Mouse (Mus musculus): Measurements from ENCODE around the gene Prepl.

Gene Prepl

DNA sequence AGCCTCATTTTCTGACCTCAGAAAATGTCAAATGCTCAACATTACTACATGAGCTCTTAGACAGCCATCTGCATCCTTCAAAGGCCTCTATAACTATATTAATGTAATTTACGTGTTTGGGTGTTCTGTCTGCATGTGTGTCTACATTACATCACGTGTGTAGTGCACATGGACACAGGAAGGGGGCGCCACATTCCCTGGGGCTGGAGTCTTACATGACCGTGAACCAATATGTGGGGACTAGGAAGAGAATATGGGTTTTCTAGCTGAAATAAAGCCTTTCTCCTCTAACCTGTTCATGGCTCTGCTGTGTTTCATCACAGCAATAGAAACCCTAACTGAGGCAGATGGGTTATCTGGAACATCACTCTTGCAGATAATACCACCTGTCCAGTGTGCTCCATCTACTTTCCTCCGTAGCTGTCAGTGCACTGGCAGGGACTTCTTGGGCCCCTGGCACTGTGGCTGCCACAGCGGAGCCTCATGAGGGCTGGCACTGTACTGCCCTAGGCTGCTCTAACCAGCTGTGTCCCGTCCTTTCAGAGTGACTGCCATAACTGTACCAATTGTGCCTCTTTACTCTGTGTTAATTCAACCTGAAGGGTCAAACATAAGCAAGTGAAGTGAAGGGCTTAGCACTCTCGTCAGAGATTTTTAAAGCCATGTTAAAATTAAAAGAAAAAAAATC is 18.8 kb downstream of the Prepl start:
- DNase-seq (ENCODE audit: low spot score in 2 of 2): no peak

DNA sequence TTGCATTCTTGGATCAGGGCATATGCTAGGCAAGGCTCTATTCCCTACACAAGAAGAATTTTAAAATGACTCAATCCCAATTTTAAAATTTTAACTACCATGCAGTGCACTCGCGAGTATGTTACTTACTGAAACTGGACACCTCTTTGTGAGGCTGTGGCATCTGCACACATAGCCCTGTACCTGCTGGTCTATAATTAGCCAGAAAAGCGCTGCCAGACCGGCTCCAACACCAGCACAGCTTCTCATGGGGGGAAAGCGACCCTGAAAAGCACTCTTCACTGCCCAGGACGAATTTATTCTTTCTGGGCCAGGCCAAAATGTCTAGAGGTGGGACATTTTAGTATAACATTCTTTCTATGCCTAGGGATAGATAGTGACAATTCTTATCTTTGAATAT is 19.4 kb downstream of the Prepl start:
- no peak for DNase-seq (ENCODE audit: low spot score in 2 of 2)

DNA sequence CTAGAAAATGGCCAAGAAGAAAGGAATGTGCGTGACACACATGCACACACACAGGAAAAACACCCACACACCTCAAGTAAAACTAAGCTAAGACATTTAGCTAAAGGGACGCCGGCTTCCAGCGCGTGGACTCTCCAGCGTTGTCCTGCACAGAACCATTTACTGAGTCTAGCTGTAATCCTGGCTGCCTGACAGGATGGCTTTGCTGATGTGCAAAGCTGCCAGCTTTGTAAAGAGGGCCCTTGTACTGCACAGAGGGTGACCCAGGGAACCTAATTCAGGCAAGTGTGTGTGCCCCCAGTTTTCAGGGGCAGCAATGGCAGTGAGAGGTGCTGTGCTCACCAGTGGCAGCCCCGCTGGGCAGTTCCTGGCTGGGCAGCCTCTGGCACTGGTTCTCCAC is 22.7 kb downstream of the Prepl start:
- no peak for DNase-seq (ENCODE audit: low spot score in 2 of 2)

DNA sequence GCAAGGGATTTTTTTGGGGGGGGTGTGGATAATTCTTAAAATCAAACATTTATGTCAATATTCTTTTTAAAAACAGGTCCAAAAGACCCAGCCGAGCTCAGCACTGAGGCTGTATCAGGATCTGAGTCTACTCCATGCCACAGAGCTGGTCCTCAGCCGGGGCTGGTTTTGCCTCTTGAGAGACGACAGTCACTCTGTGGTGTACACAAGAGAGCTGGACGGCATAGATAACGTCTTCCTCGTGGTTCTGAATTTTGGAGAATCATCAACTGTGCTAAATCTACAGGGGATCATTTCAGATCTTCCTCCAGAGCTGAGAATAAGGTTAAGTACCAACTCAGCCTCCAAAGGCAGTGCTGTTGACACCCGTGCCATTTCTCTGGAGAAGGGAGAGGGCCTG is 26.5 kb downstream of the Prepl start:
- DNase-seq (ENCODE audit: low spot score in 2 of 2): no peak

DNA sequence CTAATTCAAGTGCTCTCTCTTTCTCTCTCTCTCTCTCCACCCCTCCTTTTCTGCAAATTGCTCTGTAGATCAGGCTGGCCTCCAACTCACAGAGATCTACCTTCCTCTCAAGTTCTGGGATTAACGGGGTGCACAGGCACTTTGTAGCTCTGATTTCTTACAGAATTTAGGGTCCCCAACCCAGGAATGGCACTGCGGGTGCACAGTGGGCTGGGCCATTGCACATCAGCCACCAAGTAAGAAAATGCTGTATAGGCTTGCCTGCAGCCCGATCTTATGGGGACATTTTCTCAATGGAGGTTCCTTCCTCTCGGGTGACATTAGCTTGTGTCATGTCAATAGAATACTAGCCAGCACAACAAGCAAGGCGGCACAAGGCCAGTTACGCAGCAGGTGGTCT is 30.9 kb downstream of the Prepl start:
- DNase-seq (ENCODE audit: low spot score in 2 of 2): no peak

DNA sequence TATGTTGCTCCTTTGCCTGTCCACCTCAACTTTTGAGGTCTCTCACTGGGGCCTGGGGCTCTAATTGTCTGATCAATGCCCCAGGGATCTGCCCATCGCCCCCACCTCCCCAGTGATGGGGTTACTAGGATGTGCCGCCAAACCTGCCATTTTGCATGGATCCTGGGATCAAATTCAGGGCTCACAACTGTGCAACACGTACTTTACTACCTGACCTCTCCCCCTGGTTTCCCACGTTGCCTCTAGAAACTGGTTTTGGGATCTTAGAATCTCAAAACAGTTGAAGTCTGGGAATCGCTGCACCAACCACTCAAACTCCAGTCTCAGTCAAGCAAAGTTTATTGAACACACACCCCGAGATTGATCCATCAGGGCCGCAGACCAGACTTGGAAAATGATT is 31.8 kb downstream of the Prepl start:
- DNase-seq (ENCODE audit: low spot score in 2 of 2): no peak

DNA sequence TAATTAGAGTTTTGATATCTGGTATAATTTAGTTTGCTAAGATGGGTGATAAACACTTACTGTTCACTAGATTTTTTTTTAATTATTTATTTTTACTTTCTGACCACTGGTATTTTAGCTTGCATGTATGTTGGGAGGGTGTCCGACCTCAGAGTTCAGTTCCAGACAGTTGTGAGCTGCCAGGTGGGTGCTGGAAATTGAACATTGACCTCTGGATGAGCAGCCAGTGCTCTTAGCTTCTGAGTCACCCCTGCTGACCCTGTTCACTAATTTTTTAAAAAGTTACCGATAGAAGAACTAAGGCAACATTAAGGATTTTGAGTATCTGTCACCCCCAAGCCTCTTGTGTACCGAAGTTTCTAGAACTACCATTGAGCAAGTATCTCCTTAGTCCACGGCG is 41.7 kb downstream of the Prepl start:
- no peak for DNase-seq (ENCODE audit: low spot score in 2 of 2)

DNA sequence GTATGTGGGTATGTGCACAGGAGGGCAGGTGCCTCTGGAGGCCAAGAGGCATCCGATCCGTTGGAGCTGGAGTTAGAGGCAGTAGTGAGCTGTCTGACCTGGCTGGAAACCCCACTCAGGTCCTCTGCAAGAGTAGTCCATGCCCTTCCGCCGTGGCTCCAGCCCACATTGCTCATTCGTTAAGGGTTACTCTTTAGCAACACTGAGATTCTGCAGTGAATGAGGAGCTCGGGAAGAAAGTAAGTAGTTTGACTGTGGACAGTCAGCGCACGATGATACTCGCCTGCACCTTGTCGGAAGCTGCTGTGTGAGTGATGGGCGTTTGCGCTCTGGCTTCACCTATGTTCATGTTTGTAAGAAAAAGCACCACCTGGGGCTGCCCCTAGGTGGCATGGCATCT is 44.9 kb downstream of the Prepl start:
- no peak for DNase-seq (ENCODE audit: low spot score in 2 of 2)

DNA sequence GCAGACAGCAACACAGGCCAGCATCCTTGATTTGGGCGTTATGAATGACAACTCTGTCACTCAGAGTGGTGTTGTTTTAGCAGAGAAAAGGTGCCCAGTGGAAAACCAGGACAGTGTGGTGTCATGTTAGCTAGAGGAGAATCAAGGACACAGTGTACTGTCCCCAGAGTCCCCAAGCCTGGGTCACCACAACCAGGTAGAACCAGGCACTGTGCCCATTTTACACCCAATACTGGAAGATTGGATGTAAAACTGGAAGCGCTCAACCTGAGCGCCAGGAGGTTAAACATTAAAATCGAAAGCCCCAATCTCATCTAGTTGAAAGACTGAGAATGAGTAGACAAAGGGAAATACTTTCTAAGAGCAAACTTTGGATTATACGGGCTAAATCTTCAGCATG is 45.6 kb downstream of the Prepl start:
- DNase-seq (ENCODE audit: low spot score in 2 of 2): no peak

DNA sequence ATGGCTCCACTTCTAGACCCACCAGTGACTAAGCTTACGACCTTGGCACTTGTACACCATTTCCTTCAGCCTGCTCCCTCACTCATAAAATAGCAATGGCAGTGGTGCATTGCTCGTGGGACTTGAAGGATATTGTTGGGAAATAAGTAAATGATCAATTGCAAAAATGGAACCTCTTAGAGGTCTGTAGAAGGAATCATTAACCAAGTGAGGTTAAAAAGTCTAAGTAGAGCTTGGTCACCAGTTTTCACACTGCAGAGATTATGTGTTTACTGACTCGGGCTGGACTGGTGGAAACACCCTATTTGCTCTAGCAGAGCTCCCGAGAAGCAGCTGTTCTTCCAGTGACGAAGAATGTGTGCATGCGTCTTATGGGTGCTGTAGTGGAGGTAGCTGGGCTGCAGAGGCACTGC is 46.6 kb downstream of the Prepl start:
- no peak for DNase-seq (ENCODE audit: low spot score in 2 of 2)

DNA sequence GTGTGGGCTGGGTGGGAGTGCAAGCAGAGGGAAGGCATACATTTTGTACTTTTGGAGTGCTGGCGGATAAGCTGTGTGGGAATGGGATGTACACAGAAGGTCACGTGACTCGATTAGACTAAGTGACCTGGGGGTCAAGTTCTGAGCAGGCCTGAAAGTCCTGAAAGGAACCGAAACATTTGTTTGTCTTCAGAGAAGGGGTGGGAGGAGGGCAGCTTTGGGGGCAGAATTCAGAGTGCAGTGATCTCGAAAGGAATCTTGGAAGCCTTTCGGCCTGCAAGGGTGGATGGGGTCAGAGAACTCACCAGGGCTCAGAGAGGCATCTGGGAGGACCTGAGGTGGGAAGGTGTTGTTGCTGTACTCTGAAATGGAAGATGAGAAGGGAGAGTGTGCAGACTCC is 47.6 kb downstream of the Prepl start:
- DNase-seq (ENCODE audit: low spot score in 2 of 2): no peak

DNA sequence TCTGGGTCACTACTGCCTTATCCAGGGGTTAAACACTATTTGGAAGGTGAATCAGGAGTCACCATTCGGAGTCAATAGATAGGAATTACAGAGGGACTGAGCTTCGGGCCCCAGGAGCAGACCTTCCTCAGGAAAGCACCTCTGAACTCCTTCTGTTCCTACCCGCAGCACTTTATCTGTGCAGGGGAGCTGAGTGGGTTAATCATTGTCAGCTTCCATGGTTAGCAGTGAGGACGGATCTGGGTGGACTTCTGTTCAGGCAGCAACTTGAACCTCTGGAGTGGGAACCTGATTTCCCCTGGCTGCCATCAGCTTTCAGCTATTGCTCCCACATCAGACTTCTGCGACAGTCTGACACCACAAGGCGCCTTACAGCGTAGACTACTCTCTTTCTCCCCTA is 49.1 kb downstream of the Prepl start:
- DNase-seq (ENCODE audit: low spot score in 2 of 2): no peak

DNA sequence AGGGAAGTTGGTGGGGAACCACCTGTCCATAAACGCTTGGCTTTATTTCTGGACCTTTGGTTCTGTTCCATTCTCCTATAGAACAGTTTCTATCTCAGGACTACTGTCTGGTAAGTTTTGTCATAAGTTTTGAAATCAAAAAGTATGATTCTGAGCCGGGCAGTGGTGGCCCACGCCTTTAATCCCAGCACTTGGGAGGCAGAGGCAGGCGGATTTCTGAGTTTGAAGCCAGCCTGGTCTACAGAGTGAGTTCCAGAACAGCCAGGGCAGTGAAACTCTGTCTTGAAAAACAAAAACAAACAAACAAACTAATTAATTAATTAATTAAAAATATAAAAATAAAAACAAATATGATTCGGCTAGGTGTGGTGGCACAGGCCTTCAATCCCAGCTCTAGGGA is 51.3 kb downstream of the Prepl start:
- no peak for DNase-seq (ENCODE audit: low spot score in 2 of 2)

DNA sequence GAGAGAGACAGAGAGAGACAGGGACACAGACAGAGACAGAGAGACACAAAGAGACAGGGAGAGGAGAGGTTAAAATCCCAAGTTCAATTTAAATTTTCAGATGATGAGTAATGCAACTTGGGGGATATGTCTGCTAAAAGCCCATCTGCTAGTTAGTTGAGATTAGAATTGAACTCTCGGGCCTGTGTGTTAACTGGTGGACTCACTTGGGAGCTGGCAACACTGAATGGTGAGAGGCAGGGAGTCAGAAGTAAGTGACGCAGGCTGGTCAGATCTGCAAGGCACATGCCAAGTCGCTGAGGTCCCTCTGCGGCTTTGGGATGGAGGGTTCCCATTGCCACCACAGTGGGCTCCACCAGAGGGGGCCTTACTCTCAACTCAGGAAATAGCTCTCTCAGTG is 51.7 kb downstream of the Prepl start:
- DNase-seq (ENCODE audit: low spot score in 2 of 2): no peak

DNA sequence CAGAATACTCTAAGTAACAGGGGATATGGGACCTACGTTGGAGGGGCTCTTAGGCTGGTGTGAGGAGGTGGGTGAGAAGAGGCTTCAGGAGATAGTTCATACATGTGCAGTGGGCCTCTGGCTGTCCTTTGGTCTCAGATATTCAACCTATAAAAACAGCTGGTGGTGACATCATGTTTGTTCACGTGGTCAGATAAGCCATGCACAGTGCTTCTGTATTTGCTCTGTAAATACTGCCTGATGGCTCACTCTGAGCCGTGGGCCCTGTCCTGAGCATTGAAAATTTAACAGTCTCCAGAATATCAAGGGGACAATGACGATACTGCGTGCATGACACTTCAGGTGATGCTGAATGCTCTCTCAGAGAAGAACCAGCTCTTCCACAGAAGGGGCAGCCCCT is 52.2 kb downstream of the Prepl start:
- DNase-seq (ENCODE audit: low spot score in 2 of 2): no peak

DNA sequence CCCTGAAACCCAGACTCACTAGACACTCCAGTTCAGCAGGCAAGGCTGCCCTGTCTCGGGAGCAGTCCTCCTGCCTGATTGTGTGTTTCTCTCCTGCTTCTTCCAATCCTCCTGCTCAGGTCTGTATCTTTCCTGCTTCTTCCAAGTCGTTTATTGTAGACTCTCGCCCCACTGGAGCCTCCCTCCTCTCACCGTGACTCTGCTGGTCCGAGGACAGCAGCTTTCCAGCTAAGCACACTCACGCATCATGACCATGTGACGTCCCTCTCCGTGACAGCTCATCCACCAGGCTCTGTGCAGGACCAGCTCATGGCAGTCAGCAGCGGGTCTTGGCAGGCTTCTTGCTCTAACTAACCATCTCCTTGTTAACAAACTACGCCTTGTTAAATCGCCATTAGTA is 56.0 kb downstream of the Prepl start:
- DNase-seq (ENCODE audit: low spot score in 2 of 2): no peak

DNA sequence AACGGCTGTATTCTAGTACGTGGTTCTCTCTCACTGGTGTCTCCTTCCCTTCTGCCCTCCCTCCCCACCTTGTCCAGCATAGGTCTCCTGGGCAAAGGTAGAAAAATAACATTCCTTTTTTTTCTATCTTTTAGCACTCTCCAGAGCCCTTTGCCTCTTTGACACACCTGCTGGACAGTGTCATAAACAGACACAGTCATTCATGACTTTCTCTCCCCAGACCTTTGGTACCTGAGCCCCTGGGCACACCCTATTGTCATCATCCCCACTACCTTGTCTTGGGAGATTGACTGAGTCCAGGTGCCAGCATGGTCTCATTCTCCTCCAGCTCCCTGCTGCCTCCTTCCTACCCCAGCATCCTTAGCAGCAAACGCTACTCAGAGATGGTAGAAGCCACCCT is 57.0 kb downstream of the Prepl start:
- no peak for DNase-seq (ENCODE audit: low spot score in 2 of 2)

DNA sequence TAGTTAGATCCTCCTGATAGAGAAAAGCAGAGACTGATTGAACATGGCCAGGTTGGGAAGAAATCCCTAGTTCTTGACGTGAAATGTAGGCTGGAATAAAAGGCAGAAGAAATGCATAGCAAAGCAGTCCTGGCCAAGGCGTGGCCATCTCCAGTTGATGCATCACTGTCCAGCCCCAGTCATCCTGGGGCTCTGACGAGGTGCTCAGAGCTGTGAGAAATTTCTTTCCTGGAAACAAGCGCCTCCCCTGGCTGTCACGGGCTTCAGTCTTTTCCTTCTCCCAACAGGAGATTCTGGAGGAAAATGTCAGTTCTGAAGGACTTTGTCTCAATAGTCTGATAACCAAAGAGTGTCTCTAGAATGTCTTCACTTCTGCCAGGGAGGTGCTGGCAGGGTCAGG is 59.4 kb downstream of the Prepl start:
- no peak for DNase-seq (ENCODE audit: low spot score in 2 of 2)

DNA sequence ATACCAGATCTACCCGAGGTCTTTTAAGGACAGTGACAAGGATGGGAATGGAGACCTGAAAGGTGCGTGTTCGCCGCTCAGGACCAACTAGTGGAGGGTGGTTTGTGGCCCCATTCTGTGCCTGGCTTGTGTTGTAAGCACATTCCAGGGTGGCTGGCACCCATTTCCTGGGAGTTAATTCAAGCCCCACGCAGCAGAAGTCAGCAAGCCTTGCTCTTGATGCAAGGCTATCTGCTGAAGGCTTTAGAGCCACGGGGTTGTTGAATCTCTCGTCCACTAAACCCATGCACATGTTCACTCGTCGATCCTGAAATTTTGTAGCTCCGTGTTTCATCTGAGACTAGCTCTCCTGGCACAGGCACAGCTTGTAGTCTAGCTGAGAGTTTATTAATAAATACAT is 61.2 kb downstream of the Prepl start:
- DNase-seq (ENCODE audit: low spot score in 2 of 2): no peak

DNA sequence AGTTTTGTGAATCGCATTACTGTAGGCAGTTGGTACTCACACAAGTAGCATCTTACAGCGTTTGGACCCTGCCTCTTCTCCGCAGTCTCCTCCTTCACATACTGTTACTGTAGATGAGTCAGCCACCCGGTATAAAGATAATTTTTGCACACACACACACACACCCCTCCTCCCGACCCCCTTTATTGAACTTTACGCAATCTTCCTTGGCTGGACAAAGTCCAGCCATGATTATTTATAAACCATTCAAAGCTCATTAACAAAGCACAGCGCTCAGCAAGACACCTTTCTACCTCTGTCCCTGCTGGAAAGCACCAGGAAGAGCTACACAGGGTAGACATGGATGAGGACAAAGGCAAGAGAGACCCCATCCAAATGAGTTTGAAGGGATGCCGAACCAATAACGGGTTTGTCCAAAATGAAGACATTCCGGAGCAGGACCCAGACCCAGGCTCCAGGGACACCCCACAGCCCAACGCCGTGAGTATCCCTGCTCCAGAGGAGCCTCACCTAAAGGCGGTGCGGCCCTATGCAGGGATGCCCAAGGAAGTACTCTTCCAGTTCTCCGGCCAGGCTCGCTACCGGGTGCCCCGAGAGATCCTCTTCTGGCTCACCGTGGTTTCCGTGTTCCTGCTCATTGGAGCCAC is 61.8 kb downstream of the Prepl start, which contains the start of gene Slc3a1:
Gene Slc3a1, plus strand, starts transcription at position 284 of the 647 bp plus-strand sequence.
- no peak for DNase-seq (ENCODE audit: low spot score in 2 of 2)

DNA sequence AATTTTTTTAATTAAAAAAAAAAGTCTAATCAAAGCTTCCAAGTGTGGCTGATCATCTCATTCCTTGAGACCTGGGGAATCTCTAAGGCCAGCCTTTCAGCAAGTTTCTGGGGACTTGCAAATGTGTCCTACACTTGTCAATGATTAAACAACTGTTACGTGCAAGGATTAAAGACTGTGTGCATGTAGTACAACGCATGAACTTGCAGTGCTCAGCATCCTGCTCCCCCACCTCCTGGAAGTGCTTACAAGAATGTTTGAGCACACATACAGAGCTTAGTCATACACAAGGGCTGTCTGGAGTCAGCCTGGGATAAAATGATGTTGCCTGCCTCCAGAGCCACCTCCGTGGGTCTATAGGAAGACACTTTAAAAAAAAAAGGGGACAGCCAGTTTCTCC is 62.8 kb downstream of the Prepl start:
- DNase-seq (ENCODE audit: low spot score in 2 of 2): no peak

DNA sequence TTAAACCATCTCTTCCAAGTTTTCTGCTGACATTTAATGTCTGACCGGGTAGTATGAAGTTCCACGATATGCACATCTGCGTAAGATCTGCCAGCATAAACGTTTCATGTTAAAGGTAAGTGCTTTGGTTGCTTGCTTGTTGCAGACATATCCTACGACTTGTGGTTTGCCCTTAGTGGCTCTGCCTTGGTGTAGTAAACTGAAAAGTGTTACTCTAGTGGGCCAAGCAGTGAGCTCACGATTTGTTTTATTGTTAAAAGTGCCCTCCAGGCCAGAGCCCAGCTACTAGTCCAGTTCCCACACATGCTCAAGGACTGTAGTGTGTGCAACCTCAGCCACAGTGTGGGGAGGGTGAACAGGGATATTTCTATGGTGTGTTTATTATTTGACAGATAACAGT is 63.6 kb downstream of the Prepl start:
- DNase-seq (ENCODE audit: low spot score in 2 of 2): no peak

DNA sequence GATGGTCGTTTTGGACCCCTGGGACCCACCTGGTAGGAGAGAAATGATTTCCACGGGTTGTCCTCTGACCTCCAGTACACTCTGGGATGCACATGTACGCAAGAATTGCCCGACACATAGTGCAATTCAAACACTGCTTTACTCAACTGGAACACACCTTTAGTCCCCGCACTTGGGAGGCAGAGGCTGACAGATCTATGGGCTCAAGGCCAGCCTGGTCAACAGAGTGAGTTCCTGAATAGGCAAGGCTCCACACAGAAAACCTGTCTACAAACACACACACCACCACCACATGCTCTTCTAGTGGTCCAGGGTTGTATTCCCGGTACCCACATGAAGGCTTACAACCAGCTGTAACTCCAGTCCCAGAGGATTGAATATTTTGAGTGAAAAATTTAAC is 64.9 kb downstream of the Prepl start:
- no peak for DNase-seq (ENCODE audit: low spot score in 2 of 2)

DNA sequence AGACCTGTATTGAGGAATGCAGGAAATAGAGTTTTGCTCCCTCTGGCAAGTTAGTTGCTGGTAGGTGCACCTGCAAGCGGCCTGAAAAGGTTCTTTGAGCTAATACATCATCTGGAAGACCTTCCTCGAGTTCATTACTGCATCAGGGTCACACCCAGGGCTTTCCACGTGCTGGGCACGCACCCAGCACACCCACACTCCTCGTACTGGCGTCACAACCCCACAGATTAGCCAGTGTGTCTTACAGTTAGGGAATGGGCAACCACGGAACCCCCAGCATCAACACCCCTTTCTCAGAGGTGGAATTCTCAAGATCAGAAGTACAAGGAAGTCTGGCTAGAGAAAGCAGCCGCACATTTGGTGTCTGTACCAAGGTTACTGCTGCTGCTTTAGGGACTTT is 65.8 kb downstream of the Prepl start:
- no peak for DNase-seq (ENCODE audit: low spot score in 2 of 2)

Measured in thymus, postnatal 10 days (tissue).